In the genomic region with DNA sequence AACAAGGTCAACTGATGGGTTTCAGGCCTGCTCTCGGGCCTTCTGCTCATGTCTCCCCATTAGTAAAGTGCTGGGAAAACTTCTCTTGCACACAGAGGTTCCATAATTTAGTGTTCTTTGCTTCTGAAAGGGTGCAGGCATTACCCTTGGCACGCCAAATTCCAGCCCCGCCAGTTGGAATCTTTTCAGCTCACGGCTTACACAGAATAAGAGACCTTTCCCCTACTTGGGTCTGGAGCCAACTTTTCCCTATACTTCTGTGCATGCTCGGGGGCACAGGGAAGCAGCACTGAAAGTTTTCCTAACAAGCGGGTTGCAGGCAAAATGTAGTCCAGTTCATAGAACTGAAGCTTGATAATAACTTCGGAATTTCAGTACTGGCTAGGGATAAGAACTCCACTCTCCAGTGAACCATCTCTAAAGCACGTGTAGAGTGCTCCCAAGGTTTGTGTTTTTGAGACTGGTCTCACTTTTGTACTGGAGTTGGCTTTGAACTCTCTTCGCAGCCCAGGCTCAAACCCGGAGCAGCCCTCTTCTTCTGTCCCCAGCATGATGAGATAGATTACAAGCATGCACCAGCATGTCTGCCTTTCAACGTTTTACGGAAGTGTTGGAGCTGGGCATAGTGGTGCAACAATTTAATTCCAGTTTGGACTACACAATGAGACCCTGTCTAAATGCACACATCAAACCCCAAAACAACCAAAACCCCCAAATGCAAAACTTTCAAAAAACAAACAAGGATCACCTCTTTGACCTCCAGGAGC, we compare ENCODE assay signal across 8 mouse cellular contexts. TPM values are rescaled to one million over a fixed set of nuclear protein-coding genes. Genes with fewer than 3 reads are reported as not detected.
DNase-seq lines count a peak whose midpoint lies in the region; ATAC-seq and TF ChIP-seq lines count a peak whose summit lies in the region.

No protein-coding gene starts in this region.

- peak; percentile 28 to 62 for DNase-seq in left cerebral cortex, postnatal 10 days (ENCODE audit: extremely low spot score in 1 of 2, low spot score in 2 of 2)
- DNase-seq in left cerebral cortex, postnatal 25 days (ENCODE audit: low spot score in 2 of 2) = no peak
- DNase-seq in adrenal gland, postnatal 14 days = peak; percentile 69
- no peak for DNase-seq in lung, adult 2 months
- DNase-seq in retina, postnatal 1 day = no peak

- H3K36me3 ChIP-seq in forebrain, embryonic 16.5 days (ENCODE audit: control insufficient read depth, insufficient read depth) = no peaks in the 10 kb centered on the region
- H3K36me3 ChIP-seq in intestine, embryonic 15.5 days = no peaks in the 10 kb centered on the region
- no peaks in the 10 kb centered on the region for H3K36me3 ChIP-seq in stomach, embryonic 14.5 days (ENCODE audit: control insufficient read depth, insufficient read depth, low read length)

- peaks cover 15% of the 10 kb centered on the region for H3K4me1 ChIP-seq in forebrain, embryonic 16.5 days (replicated peaks; ENCODE audit: control insufficient read depth, insufficient read depth, low read length)
- H3K4me1 ChIP-seq in intestine, embryonic 15.5 days (replicated peaks) = peaks cover 4% of the 10 kb centered on the region; the same call in 1 of the 2 replicates
- H3K4me1 ChIP-seq in lung, adult 2 months (ENCODE audit: control insufficient read depth, insufficient read depth, low read length) = peaks cover 6% of the 10 kb centered on the region; the same call in 1 of the 2 replicates
- peaks cover 9% of the 10 kb centered on the region for H3K4me1 ChIP-seq in stomach, embryonic 14.5 days (ENCODE audit: control insufficient read depth, insufficient read depth, low read length)

- WGBS in forebrain, embryonic 16.5 days = 33% methylated on average over 12 of the region's 12 CpGs
- whole genome bisulfite sequencing in intestine, embryonic 15.5 days = 42% methylated on average over 12 of the region's 12 CpGs
- 28% methylated on average over 12 of the region's 12 CpGs for WGBS in lung, adult 2 months
- WGBS in stomach, embryonic 14.5 days = 39% methylated on average over 12 of the region's 12 CpGs

- ATAC-seq in forebrain, embryonic 16.5 days = peak; percentile 24
- peak; percentile 44 for ATAC-seq in intestine, embryonic 15.5 days
- ATAC-seq in stomach, embryonic 14.5 days (ENCODE audit: insufficient number of reproducible peaks, insufficient read depth, low FRiP score, low read depth) = peak; percentile 28; the same call in 1 of the 2 replicates

- H3K27me3 ChIP-seq in forebrain, embryonic 16.5 days (replicated peaks; ENCODE audit: control insufficient read depth, insufficient read depth, low read length) = no peaks in the 10 kb centered on the region
- no peaks in the 10 kb centered on the region for H3K27me3 ChIP-seq in intestine, embryonic 15.5 days (replicated peaks)
- no peaks in the 10 kb centered on the region for H3K27me3 ChIP-seq in stomach, embryonic 14.5 days (ENCODE audit: control insufficient read depth, insufficient read depth, low read length)

- TF ChIP-seq POLR2A in lung, adult 2 months (IDR thresholded peaks at IDR 0.05; ENCODE audit: borderline replicate concordance, extremely low read depth, low read depth, low read length) = no peak

- no peak for TF ChIP-seq CTCF in lung, adult 2 months (IDR thresholded peaks at IDR 0.05; ENCODE audit: insufficient read depth, low read length)

- H3K9me3 ChIP-seq in forebrain, embryonic 16.5 days (ENCODE audit: control insufficient read depth, low read length) = no peaks in the 10 kb centered on the region
- no peaks in the 10 kb centered on the region for H3K9me3 ChIP-seq in intestine, embryonic 15.5 days
- H3K9me3 ChIP-seq in stomach, embryonic 14.5 days (ENCODE audit: control insufficient read depth, low read depth, low read length) = no peaks in the 10 kb centered on the region

- H3K9ac ChIP-seq in forebrain, embryonic 16.5 days (replicated peaks; ENCODE audit: low read depth, low read length) = peak overlapping the region; percentile 74
- peak overlapping the region; percentile 51 for H3K9ac ChIP-seq in intestine, embryonic 15.5 days
- no peak overlapping the region for H3K9ac ChIP-seq in stomach, embryonic 14.5 days (replicated peaks; ENCODE audit: low read depth, low read length)

- peak overlapping the region; percentile 60 for H3K27ac ChIP-seq in forebrain, embryonic 16.5 days (ENCODE audit: low read length)
- H3K27ac ChIP-seq in intestine, embryonic 15.5 days = peak overlapping the region; percentile 63
- peak overlapping the region; percentile 79; the same call in 1 of the 2 replicates for H3K27ac ChIP-seq in stomach, embryonic 14.5 days (ENCODE audit: low read length)

- intact Hi-C loops in left cerebral cortex, postnatal 10 days (cut with DNase I) = no loop called here
- intact Hi-C loops in left cerebral cortex, postnatal 25 days (cut with DNase I) = no loop called here

- H3K4me2 ChIP-seq in forebrain, embryonic 16.5 days (ENCODE audit: low read length) = peak overlapping the region; percentile 72
- peak overlapping the region; percentile 68 for H3K4me2 ChIP-seq in intestine, embryonic 15.5 days (replicated peaks)
- peak overlapping the region; percentile 78 for H3K4me2 ChIP-seq in stomach, embryonic 14.5 days (replicated peaks; ENCODE audit: low read depth, low read length)

- H3K4me3 ChIP-seq in forebrain, embryonic 16.5 days (replicated peaks; ENCODE audit: low read length) = peak overlapping the region; percentile 72
- peak overlapping the region; percentile 54 for H3K4me3 ChIP-seq in intestine, embryonic 15.5 days (replicated peaks)
- peak overlapping the region; percentile 77 for H3K4me3 ChIP-seq in lung, adult 2 months (replicated peaks; ENCODE audit: extremely low read depth, low read depth, low read length)
- H3K4me3 ChIP-seq in stomach, embryonic 14.5 days (ENCODE audit: low read depth, low read length) = peak overlapping the region; percentile 57

RNA-seq across cellular contexts. Expression of a gene that starts 0.7 kb away (rescaled TPM):
- total RNA-seq in left cerebral cortex, postnatal 10 days (2021) = 10 to 100 TPM; 25.9 to 30.8 TPM
- 10 to 100 TPM; 46.2 to 60.5 TPM for total RNA-seq in left cerebral cortex, postnatal 25 days (2021)
- total RNA-seq in adrenal gland, postnatal 14 days (2021) = 362 and 390 TPM in 2 replicates
- polyA plus RNA-seq in forebrain, embryonic 16.5 days (2015; fragmentation: Nextera tagmentation; extraction: Ambion mirVana) = 4.1 and 5.0 TPM in 2 replicates
- 29.7 and 31.6 TPM in 2 replicates for polyA plus RNA-seq in intestine, embryonic 15.5 days (2015; fragmentation: Nextera tagmentation; extraction: Ambion mirVana)
- polyA plus RNA-seq in lung, adult 2 months (2012; rRNA removed) = 27.7 and 38.8 TPM in 2 replicates
- polyA plus RNA-seq in stomach, embryonic 14.5 days (2014; fragmentation: Nextera tagmentation; extraction: Ambion mirVana) = 17.0 and 21.9 TPM in 2 replicates

RNA-seq across cellular contexts. Expression of a gene that starts 0.8 kb away (rescaled TPM):
- 10 to 100 TPM; 13.0 to 14.4 TPM for total RNA-seq in left cerebral cortex, postnatal 10 days (2021)
- 10 to 100 TPM; 18.0 to 18.3 TPM for total RNA-seq in left cerebral cortex, postnatal 25 days (2021)
- 16.2 and 21.7 TPM in 2 replicates for total RNA-seq in adrenal gland, postnatal 14 days (2021)
- 16.9 and 17.0 TPM in 2 replicates for polyA plus RNA-seq in forebrain, embryonic 16.5 days (2015; fragmentation: Nextera tagmentation; extraction: Ambion mirVana)
- polyA plus RNA-seq in intestine, embryonic 15.5 days (2015; fragmentation: Nextera tagmentation; extraction: Ambion mirVana) = 13.9 and 14.3 TPM in 2 replicates
- 17.6 and 24.2 TPM in 2 replicates for polyA plus RNA-seq in lung, adult 2 months (2012; rRNA removed)
- polyA plus RNA-seq in stomach, embryonic 14.5 days (2014; fragmentation: Nextera tagmentation; extraction: Ambion mirVana) = 19.0 and 19.1 TPM in 2 replicates

RNA-seq across cellular contexts. Expression of a gene that starts 17.8 kb away (rescaled TPM):
- 10 to 100 TPM; 48.4 to 50.9 TPM for total RNA-seq in left cerebral cortex, postnatal 10 days (2021)
- total RNA-seq in left cerebral cortex, postnatal 25 days (2021) = 10 to 100 TPM; 87.7 to 91.5 TPM
- total RNA-seq in adrenal gland, postnatal 14 days (2021) = 135 and 142 TPM in 2 replicates
- 34.6 and 38.0 TPM in 2 replicates for polyA plus RNA-seq in forebrain, embryonic 16.5 days (2015; fragmentation: Nextera tagmentation; extraction: Ambion mirVana)
- 42.2 and 43.3 TPM in 2 replicates for polyA plus RNA-seq in intestine, embryonic 15.5 days (2015; fragmentation: Nextera tagmentation; extraction: Ambion mirVana)
- 60.0 and 72.4 TPM in 2 replicates for polyA plus RNA-seq in lung, adult 2 months (2012; rRNA removed)
- 38.9 and 39.3 TPM in 2 replicates for polyA plus RNA-seq in stomach, embryonic 14.5 days (2014; fragmentation: Nextera tagmentation; extraction: Ambion mirVana)

RNA-seq across cellular contexts. Expression of a gene that starts 54.8 kb away (rescaled TPM):
- total RNA-seq in left cerebral cortex, postnatal 10 days (2021) = 1 to 10 TPM; 2.8 to 4.0 TPM
- 1 to 10 TPM; 1.9 to 2.9 TPM for total RNA-seq in left cerebral cortex, postnatal 25 days (2021)
- 28.8 and 38.2 TPM in 2 replicates for total RNA-seq in adrenal gland, postnatal 14 days (2021)
- 4.9 and 5.4 TPM in 2 replicates for polyA plus RNA-seq in forebrain, embryonic 16.5 days (2015; fragmentation: Nextera tagmentation; extraction: Ambion mirVana)
- 33.5 and 36.0 TPM in 2 replicates for polyA plus RNA-seq in intestine, embryonic 15.5 days (2015; fragmentation: Nextera tagmentation; extraction: Ambion mirVana)
- 67.6 and 67.8 TPM in 2 replicates for polyA plus RNA-seq in lung, adult 2 months (2012; rRNA removed)
- polyA plus RNA-seq in stomach, embryonic 14.5 days (2014; fragmentation: Nextera tagmentation; extraction: Ambion mirVana) = 82.6 and 85.0 TPM in 2 replicates

Comparison
In these comparisons a context has a peak if more than half of its experiments do, and no peak if none do; other contexts are left out.
1. DNase-seq: peak in left cerebral cortex, postnatal 10 days (2 of 2) and adrenal gland, postnatal 14 days (single experiment); none in left cerebral cortex, postnatal 25 days (0 of 2), lung, adult 2 months (single experiment) and retina, postnatal 1 day (single experiment).
2. Peak in every context shown above with its lines, with median percentiles within 50 percentile points of each other: ATAC-seq, H3K27ac ChIP-seq, H3K4me2 ChIP-seq and H3K4me3 ChIP-seq.